Mouse (Mus musculus) erythroblast, embryonic 14.5 days (primary cell): ENCODE results near the gene Selplg.

Experiments used
- GATA1 ChIP-seq: IDR thresholded peaks from 2 replicates; pipeline ENCODE4 v1.6.1; 2012; ENCODE audit warnings: low read length, inconsistent platforms, mixed read lengths
- TAL1 ChIP-seq: IDR thresholded peaks from 3 replicates; pipeline ENCODE4 v1.6.1; 2012; ENCODE audit warnings: low read length, inconsistent platforms, mixed read lengths

DNA sequence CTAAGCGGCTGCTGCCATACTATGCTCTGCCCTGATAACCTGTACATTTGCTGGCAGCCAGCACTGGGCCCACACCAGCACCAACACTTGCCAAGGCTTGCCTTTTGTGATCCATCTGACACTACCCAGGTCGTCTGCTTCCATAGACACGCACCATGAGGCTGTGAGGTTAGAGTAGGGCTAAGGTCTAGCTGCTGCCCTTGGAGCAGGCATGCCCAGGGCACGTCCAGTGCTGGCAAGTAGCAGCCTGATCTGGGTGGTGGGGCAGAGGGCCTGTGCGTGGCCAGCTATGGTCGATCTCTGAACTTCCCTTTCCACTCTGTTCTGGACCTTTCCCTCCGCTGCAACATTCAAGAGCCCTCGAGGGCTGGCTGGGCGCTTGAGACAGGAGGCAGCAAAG lies 10.5 kb upstream of the Selplg start:
- TF ChIP-seq GATA1 (no peak), TAL1 (no peak)
